Mouse (Mus musculus) brain, embryonic 14.5 days (tissue): ENCODE data around the gene Phlda3.

Source experiments
- CTCF ChIP-seq: fragments of 200-500 bp; IDR thresholded peaks from 2 replicates; pipeline ENCODE4 v1.5.1; 2012; ENCODE audit warnings: inconsistent platforms, mild to moderate bottlenecking, moderate library complexity, borderline replicate concordance; ENCODE audit not compliant: insufficient read depth, insufficient read length; ENCODE audit errors: extremely low read depth
- POLR2A ChIP-seq: fragments of 200-500 bp; IDR thresholded peaks from 2 replicates; pipeline ENCODE4 v1.6.1; 2012; ENCODE audit warnings: mild to moderate bottlenecking, inconsistent platforms, borderline replicate concordance; ENCODE audit not compliant: poor library complexity, insufficient read depth, insufficient read length, severe bottlenecking; ENCODE audit errors: extremely low read depth

DNA sequence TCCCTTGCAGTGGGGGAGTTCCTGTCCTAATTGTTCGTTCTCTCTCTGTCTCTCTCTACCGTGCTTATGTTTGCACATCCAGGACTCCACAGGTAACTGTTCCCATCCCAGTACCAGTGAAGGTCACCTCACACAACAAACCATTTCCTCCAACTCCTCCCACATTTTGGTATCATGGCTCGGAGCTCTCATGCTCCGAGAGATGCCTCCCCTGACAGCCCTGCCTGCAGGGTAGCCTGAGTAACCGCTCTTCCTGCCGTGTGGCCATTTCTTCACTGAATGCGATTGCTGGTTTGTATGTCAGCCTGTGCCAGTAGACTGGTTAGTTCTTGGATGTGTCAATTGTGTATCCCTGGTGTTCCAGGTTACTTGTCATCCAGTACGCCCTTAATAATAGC, 5.7 kb downstream of the Phlda3 start:
- no peak for TF ChIP-seq POLR2A
- TF ChIP-seq CTCF = no peak
